Mouse (Mus musculus) liver, adult (tissue): ENCODE measurements at regions not wholly inside any gene's neighbourhood (a gene's known extent, or its start where the extent isn't known, plus 50 kb on each side); places are given as distances from the start of the nearest gene placed in this dataset.

ENCODE experiments used
- GATA4 ChIP-seq: IDR thresholded peaks from 2 replicates; pipeline ENCODE4 v1.6.1; 2014; ENCODE audit warnings: mild to moderate bottlenecking, low read length; ENCODE audit not compliant: insufficient replicate concordance

DNA sequence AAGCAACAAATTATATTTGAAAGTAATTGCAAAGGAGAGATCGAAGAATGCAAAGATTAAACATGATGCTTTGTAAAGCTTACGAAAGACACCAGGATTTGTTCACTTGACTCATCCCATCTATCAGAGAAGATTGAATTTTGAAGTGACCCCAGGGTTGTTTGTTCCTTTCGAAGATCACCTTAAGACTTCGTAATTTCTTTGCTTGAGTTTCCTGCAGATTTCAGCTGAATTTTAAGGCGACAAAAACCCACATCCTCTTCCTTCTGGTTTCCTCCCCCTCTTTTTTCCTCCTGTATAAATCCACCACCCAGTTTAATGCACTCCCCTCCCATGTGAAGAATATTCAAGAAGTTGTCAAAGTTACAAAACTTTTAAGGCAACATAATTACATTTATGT is 747.7 kb upstream of the A1bg start:
- TF ChIP-seq GATA4, result no peak

- TF ChIP-seq GATA4, result no peak
Measured at GRCm38 (mm10) chr15:61660581-61660980, 737.8 kb upstream of the A1bg start.

DNA sequence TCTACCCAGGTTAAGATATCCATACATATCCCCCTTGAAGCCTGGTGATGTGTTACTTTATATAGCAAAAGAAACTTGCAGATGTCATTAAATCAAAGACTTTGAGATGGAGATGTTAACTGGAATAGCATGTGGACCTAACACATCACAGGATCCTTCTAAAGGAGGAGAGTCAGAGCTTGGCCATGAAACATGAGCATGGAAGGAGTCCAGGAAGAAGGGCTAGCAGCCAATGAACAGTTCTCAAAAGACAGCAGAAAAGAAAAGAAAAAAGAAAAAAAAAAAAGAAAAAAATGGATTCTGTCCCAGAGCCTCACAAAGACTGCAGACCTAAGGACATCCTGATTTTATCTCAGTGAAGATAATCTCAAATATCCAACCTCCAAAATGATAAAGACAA is 734.1 kb upstream of the A1bg start:
- no peak for TF ChIP-seq GATA4

DNA sequence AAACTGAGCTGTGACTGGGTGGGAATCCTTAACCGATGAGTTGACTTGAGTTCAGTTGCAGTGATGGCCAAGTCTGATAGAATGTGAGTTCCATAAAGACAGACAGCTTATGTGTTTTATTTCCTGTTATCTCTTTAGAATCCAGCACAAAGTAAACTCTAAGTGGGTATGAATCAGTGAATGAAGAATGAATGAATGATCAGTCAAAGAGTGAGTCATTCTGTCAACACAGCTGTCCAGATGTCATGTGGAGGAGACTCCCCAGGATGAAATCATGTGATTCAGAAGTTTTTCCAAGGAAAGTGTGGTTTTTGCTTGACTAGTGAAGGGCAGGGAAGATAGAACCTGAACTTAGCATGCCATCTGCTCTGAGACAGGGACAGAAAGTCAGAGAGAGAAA is 732.0 kb upstream of the A1bg start:
- no peak for TF ChIP-seq GATA4

DNA sequence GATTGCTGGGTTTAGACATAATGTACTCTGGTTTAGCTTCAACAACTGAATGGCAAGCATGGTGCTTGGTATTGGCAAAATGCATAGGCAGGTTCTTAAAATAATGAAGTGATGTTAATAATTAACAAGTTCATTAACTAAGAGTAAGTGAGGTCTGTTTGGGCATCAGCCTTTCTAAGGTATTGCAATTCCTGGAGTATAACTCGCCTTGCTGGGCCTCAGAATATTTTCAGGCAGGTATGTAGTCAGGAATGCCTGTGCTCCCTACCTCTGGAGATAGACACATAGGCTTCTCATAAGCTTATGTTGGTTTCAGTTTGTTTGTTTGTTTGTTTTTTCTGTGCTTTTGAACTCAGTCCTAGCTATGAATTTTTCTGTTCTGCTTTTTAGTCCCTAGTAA is 731.0 kb upstream of the A1bg start:
- TF ChIP-seq GATA4, result no peak

- TF ChIP-seq GATA4, result no peak
Measured at GRCm38 (mm10) chr15:61618638-61619500, 696.1 kb upstream of the A1bg start.

DNA sequence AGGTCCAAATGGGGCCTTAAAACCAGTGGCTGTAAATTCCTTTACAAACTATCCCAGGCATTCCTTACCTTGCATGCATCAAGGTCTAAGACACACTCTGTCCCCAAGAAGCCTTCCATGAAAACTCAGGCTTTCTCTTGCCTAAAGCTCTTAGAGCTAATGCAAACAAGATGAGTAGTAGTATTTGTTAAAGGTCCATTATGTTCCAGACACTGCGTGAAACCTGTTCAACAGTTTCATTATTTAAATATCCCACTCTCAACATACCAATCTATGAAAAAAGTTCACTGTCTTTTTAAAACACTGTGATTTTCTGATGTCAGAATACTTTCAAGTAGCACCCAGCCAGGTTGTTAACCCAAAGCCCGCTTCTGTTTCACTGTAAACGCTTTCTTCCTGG is 687.9 kb upstream of the A1bg start:
- TF ChIP-seq GATA4, result no peak

DNA sequence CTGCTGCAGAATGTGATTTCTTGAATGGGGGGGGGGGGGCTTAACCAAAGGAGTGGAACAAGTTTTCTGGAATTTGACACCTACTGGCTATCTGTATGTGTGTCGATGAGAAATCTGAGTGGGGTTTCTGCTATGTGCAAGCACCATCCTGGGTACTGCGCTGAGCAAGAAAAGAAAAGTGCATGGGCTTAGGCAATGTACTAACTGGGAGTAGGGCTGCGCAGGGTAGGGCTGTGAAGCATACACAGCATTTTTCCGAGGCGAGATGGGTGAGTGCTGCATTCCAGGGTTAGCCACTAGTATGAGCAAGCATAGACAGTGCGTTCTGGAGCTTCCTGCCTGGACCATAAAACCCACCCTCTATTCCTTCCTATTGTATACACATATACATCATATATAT is 686.8 kb upstream of the A1bg start:
- no peak for TF ChIP-seq GATA4

DNA sequence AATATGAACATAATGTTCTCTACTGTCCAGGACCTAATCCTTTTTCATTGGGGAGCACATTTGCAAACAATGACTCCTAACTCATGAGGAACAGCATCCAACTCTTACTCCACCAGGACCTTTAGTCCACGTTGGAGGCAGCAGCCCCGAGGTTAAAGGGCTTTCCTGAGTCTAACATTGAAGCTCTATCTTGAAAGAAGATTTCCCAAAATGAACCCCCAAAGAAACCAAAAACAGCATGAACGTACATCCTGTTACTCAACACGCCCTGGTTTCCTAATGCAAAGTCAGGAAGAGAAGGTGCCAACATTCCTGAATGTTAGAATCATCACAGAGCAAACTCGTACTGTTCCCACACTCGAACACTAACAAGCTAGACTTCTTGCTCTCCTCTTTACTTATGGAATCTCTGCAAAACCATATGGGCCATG is 685.5 kb upstream of the A1bg start:
- TF ChIP-seq GATA4, result no peak

GRCm38 (mm10) chr15:61599734-61600133 is 676.9 kb upstream of the A1bg start:
- 0 out of 2 replicates have a peak, but pooled peaks have one; percentile 8 for TF ChIP-seq GATA4

GRCm38 (mm10) chr15:61596318-61596717 is 673.5 kb upstream of the A1bg start:
- TF ChIP-seq GATA4, result no peak

- TF ChIP-seq GATA4, result no peak
Measured at GRCm38 (mm10) chr15:61588956-61589355, 666.1 kb upstream of the A1bg start.

DNA sequence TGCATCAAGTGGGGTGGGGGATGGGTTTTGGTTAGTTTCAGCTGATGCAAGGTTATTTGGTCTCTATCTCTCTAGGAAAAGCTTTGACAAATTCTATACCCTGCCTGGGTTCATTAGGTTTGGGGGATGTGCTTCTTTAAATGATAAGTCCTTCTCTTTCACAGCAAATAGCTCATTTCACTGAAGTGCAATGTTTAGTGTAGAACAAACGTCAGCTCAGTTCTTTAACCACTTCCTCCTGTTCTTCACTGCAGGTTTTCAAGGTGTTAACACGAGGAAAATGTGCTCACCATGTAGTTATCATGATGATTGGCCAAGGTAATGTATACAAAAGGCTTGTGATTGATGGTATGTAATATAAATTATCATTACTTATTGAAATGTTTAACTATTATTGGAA is 659.5 kb upstream of the A1bg start:
- no peak for TF ChIP-seq GATA4

- no peak for TF ChIP-seq GATA4
Measured at GRCm38 (mm10) chr15:61563347-61563746, 640.5 kb upstream of the A1bg start.

GRCm38 (mm10) chr15:61562252-61562651 is 639.4 kb upstream of the A1bg start:
- TF ChIP-seq GATA4, result no peak

DNA sequence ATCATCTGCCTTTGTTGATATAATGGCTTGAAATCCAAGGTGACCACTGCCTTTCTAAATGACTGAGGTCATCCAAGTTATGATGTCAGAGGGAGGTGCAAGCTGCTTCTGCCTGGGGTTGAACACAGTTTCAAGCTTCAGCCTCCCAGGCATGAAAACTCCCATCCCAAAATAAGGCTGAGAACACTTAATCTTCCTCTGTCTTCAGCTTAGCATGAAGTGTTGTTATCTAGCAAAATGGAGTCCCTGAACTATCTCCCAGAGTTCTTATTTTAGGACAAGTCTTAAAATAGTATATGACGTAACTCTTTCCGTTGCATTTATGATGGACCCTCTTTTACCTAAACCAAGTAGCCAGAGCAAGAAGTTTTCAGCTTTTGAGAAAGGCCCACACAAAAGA is 631.1 kb upstream of the A1bg start:
- TF ChIP-seq GATA4, result no peak
